Mouse (Mus musculus) lung, adult 18-20 months (tissue): ENCODE results near the gene Rrp1.
"Not testable (repeated sequence)": the region's sequence is repeated elsewhere in the genome, so short reads cannot be mapped to it uniquely, and the experiment has no call there.

Source experiments
- DNase-seq, 2 experiments: peaks; one replicate each; pipeline ENCODE4 v3.0.0; 2022; ENCODE audit warnings: mixed read lengths in 2 of 2

Gene Rrp1

DNA sequence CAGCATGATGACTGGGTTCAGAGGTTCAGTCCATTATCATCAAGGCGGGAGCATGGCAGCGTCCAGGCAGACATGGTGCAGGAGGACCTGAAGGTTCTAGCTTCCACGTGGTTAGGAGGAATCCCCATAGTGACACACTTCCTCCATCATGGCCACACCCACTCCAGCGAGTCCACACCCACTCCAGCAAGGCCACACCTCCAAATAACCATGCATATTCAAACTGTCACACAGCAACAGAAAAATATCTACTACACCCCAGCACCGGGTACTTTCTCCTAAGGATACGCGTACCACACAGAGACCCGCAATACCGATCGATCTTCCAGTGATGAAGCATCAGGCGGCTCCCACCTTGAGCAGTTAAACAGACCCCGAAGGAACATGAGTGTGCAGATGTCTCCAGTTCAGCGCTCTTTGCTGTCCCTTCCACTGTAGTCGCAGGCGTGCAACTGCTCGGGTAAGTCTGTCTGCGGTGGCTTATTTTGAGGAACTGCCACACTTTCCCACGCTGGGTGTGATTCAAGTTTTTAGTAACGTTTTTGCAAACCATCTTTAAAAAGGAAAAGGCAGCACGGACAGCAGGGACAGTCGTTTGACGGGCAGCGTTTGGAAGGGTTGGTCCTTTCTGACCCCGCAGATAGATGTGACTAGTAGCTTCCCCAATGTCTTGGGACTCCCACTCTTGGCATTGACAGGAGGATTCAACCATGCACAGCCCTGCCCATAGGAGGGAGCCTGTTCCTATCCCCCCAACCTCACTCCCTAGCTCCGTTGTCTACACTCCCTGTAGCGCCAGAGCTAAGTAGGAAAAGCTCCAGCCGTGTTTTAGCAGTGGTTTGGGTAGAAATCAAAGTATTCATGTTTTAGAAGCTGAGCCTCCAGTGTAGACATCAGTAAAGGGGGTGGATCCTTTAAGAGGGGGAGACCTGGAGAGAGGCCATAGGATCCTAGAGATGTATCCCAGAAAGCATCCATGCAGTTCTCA is 39.9 kb downstream of the Rrp1 start:
- DNase-seq = peak in 1 of 2 experiments; percentile 13

DNA sequence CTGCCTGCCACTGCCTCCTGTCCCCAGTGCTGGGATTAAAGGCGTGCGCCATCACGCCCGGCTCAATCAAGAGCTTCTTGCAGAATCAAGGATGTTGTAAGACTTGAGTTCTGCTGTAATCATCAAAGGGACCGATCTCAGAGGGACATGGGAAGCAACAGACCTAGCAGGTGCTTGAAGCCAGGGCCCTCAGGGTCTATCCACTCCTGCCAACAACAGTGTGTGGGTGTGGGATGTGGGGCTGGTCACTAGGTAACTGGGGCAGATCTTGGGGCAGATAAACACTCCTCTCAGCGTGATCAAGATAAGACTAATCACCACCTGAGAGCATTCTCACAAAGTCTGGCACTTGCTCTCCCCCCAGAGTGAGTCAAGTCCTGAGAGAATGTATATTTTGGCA is 41.1 kb downstream of the Rrp1 start:
- DNase-seq = peak; percentile 46 to 69

DNA sequence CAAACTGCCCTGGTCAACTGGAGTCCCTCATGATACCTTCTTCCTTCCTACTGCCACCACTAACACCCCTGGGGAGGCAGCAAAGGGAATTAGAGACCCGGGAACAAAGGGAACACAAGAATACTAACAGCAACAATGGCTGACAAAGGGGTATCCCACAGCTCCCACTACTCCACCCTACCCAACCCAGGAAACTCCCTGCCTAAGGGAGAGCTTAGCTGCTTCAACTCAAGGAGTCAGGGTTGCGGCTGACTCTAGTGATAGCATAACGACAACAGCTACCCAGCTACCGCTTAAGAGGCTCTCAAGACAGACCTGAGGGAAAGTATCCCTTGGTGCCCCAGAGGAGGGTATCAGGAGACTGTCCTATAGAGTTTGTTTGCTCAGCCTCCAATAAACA is 45.3 kb downstream of the Rrp1 start:
- DNase-seq = no peak

DNA sequence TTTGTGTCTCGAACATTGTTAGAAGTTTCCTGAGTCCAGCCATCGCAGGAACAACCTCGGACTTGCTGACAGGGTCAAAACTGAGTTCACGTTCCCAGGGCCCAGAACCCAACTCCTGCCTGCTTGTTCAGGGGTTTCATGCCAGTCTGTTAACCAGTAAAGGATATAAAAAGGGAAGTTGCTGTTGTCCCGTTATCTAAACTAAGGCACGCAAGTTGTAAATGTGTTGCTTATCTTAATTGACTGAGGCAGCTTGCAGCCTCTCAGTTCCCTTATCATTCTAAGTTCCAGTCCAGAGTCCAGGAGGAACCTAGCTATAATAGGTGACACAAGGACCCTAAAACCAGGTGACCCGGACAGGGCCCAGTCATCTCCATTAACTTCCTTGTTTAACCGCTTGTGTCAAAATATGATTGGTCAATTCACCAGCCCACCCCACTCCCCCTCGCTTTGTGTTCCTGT is 46.0 kb downstream of the Rrp1 start:
- no peak for DNase-seq

DNA sequence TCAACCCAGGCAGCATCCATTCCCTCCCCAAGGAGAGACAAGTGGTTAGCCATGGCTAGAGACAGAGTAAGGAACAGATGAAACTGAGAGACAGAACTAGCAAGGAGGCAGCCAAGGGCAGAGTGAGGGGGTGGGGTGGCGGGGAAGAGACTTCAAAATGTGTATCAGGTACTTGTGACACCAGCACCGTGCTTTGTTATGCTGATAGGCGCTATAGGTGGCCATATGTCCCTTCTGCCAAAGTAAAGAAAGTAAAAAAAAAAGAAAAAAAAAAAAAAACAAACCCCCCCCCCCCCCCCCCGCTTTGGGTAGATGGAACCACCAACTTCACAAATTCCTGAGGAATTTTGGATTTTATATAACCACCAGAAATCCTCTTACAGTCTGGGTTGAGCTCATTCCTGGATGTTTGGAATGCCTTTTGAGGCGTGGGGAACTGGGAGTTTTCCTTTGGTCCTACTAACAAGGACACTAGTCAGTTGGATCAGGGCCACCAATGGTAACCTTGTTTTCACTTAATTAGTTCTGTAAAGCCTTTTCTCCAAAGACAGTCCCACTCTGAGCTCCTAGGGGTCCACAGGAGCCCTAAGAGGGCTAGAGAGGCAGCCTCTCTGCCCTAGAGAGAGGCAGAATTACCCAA is 46.5 kb downstream of the Rrp1 start:
- DNase-seq = no peak

DNA sequence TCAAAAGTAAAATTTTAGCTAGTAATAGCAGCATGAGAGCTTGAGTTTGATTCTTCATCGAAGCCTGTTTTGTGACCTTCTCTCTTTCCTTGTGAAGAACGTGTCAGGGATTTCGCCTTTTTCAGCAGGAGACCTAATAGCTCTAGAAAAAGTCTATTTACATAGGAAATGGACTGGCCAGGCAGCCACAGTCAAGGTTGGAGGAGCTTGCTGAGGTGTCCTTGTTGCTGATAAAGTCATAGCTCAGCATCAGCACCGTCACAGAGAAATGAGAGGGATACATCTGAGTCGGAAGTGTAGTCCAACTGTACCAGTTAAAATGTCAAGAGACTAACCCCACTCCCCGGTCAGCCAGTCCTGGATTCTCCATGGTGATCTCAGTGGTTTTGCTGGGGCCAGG is 47.3 kb downstream of the Rrp1 start:
- DNase-seq = no peak

DNA sequence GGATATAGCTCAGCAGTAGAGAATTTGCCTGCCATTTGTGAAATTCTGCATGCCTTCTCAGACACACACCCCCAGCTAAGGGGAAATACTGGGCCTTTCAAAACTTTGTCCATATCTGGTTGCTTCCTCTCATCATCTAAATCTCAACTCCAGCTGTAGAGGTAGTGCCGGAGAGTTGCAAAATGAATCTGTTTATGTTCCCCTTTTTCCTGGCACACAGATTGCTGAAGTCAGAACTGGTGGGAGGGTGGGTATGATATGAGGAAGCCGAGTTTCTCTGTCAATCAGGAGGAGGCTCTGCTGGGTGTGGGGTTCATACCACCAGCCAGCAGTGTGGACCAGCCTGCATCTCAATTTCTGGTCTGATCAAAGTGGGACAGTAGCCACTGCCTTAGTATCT is 48.7 kb downstream of the Rrp1 start:
- peak in 1 of 2 experiments; percentile 24 for DNase-seq

DNA sequence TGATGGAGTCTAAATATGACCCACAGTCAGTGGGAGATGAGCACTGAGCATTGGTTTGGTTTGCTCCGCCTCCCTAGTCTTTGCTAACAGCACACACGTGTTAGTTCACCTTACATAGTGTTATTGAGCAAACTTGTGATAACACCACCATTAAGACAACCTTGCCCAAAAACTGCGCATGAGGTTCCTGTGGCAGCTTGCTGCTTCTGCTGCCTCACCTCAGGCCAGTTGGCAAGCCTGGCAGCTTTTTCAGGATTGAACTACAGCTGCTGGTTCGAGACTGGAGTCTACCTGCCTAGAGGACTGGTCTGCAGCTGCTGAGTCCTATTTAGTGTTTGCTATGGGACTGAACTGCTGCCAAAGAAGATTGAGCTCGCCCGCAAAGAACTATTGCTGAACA is 49.5 kb downstream of the Rrp1 start:
- DNase-seq = no peak

DNA sequence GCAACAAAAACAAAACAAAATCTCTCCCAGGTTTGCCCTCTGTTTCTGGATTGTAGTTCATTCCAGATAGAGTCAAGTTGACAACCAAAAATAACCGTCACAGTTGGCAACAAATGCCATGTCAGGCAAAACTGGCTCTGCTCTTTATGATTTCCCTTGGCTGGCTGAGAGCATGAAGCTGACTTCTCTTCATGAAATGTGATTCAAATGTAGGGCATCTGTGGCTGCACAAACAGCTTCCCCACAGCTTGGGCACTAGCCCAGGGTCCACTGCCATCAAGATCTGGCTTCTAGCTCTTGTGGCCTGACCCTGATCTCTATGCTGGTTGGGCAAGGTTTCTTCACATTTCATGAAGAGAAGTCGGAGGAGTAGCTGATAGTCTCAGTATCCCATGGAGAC is 50.9 kb downstream of the Rrp1 start:
- no peak for DNase-seq

DNA sequence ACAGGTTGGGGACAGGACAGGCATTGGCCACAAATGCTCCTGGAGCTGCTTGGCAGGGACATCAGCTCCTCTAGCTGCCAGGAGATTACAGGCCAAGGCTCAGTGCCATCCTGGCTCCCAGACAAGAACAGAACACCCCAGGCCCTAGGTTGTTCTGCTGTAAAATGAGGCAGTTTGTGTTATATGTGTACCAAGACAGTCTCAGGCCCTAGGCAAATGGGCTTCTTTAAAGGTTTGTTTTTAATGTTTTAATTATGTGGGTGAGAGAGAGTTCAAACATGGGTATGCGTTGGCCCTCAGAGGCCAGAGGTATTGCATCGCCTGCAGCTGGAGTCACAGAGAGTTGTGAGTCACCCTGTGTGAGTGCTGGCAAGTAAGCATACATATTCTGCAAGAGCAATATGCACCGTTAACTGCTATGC is 52.5 kb downstream of the Rrp1 start:
- DNase-seq = no peak

DNA sequence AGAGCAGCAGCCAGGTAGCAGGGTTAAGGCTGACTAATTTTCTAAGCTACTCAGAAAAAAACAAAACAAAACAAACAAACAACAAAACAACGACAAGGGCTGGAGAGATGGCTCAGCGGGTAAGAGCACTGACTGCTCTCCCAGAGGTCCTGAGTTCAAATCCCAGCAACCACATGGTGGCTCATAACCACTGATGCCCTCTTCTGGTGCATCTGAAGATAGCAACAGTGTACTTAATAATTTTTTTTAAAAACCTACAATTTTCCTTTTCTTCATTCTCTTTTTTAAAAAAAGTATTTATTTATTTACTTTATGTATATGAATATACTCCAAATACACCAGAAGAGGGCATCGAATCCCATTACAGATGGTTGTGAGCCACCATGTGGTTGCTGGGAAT is 53.8 kb downstream of the Rrp1 start:
- not testable (repeated sequence) for DNase-seq

DNA sequence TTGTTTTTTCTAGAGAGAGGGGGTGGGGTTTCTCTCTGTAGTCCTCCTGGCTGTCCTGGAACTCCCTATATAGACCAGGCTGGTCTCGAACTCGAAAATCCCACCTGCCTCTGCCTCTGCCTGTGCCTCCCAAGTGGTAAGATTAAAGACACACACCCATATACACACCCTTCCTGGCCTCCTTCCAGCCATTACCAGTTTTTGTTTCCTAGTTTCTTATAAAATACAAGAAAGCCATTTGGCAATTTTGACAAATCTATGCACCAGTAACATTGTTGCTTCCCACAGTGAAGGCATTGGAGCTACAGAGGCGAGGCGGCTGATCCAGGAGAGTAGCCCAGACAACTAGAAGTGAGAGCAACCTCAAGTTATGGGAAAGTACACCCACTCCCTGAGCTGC is 54.6 kb downstream of the Rrp1 start:
- DNase-seq = no peak

DNA sequence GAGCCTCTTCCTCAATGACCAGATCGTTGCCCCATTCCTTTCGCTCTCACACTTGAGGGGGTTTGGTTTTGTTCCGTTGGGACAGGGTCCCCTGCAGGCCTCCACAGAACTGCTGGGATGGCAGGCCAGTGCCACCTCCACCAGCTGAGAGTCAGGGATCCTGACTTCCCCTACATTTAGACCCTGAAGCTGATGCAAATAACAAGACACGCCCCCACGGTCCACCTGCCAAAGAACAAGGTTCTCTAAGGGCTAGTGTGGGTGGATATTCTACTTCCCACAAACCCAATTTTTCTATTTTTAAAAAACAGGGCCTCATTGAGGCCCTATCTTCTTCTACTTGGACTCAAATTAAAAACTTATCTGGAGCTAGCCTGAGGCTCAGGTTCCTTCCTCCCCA is 55.1 kb downstream of the Rrp1 start:
- DNase-seq = no peak

DNA sequence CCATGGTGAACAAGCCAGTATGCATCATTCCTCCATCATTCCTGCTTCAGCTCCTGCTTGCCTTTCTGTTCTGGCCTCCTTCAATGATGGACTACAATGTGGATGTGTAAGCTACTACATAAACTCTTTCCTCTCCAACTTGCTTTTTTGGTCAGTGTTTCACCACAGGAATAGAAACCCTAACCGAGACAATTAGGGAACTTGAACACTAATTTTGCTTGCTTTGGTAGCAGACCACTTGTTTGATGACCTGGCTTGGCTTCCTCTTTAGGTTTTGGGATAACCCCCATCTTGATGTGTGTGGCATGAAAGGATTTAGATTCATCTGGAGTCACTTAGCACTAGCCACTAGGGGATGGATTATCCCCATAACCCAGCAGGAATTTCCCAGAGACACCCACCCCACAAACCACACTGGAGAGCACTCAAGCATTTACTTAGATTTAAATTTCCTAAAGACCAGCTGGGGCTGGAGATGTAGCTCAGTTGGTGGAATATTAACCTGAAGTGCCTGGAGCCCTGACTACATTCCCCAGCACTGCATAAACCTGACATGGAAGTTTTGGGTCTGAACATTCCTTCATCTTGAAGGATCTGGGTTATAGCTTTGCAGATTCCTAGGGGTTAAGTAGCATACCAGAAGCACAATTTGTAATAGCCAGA is 56.8 kb downstream of the Rrp1 start:
- no peak for DNase-seq

DNA sequence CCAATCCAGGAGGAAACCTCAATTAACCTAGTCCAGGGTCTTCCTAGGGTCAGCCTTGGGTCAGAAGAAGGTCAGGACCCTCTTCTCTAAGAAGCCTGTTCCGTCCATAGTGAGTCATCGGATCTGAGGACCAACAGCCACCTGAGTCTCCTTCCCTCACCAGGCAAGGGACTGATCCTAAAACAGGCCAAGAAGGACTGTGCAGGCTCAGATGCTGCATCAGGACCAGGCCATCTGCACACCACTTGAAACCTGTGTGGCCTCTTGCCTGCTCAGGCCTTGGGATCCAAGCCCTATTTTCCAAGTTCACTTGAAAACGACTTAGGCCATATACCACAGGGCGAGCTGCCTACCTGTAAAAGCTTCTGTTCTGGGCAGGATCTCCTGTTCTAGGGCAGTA is 59.6 kb downstream of the Rrp1 start:
- DNase-seq = no peak

DNA sequence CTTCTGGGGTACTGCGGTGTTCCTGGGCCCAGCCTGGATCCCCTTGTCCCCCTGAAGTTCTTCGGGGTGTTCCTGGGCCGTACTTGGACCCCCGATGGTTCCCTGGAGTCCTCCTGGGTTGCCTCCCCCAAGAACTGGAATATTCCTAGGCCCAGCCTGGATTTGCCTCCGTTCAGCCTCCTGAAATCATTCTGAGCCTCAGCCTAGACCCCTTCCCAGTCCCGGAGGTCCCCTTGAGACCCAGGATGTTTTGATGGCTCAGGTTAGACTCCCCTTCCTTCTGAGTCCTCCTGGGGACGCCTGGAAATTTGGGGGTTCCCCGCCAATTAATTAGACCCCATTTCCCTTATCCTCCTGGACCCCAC is 60.2 kb downstream of the Rrp1 start:
- DNase-seq = no peak

DNA sequence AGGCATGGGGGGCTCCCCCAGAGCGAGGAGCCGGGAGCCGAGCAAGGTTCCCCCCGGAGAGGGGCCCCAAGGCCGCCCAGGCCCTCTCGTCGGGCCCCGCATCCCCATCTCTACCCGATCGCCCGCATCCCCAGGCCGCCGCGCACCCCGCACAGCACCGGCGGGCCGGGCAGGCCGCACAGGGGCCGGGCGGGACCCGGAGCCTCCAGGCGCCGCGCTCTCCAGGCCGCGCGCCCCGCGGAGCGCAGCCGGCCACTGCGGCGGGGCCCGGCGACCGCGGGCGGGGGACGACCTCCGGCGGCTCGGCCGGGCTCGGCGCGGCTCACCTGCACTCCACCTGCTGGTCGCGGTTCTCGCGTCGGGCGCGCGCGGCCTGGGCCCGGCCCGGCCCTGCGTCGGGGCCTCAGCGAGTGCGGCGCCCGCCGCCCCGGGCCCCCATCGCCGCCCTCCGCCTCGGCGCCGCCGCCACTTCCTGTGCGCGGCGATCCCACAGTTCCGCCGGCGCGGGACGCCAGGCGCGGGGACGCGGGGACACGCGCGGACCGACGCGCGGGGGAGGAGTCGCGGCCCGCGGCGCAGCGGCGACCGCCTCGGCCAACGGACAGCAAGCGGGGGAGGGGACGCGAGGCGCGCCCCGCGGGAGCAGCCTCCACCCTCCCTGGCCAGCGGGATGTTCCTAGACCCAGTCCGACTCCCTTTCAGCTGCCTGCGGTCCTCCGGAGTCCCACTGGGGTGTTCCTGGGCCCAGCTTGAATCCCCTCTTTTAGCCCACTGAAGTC is 60.8 kb downstream of the Rrp1 start, which contains the start of gene Agpat3:
TSS of gene Agpat3 (minus strand) at position 603 of the 779 bp plus-strand sequence.
- DNase-seq = peak; percentile 54 to 62

DNA sequence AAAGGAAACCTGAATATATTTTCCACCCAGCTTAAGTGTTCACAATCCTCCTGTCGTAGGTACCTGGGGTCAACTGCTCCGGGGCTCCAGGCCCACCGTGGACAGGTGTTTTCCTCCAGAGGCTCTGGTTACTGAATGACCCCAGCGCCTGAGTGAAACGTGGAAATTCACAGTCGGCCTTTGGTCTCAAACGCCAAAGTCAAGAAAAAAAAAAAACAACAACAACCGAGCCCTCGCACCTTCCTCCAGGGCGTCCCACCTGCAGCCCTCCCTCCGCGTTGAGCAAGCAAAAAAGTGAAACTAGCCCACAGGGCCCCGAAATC is 61.3 kb downstream of the Rrp1 start:
- no peak for DNase-seq

DNA sequence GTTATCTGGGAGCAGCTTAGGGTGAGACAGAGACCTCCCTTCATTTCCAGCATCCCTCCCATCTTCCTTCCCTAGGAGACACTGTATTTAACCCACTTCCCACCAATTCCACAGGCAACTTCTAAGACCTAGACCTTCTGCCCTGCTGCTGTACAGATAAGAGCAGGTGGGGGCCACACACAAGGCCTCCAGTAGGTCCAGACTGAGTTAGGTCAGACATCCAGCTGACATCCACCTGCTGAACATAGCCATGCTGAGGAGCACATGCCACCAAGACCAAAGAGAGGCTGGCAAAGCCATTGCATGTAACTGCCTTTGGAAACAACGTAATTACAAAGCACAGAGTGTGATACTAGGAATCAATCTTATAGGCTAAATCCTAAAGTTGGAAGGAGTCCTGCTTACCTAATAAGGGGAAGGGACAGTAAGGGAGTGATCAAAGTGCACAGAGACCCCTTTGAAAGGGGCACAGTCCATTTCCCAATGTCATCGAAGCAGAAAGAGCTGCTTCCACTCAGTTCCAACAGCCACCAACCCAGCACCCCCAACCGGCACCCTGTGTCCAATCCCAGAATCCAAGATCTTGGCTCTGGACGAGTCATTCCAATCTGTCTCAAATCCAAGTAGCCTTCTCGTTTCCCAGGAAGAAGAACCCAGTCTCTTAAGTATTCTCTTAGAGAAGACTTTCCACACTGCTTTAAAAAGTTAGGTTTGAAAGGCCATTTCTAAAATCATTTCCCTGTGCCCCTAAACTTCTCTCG is 61.9 kb downstream of the Rrp1 start:
- no peak for DNase-seq
